Mouse (Mus musculus) layer of hippocampus, adult 2 months (tissue): ENCODE measurements at regions not wholly inside any gene's neighbourhood (a gene's known extent, or its start where the extent isn't known, plus 50 kb on each side); places are given as distances from the start of the nearest gene placed in this dataset.

Experiments
- DNase-seq, 2 experiments: peaks; one replicate each; pipeline ENCODE4 v3.0.0; 2022; ENCODE audit warnings: low spot score in 2 of 2
- H3K27ac ChIP-seq: fragments of 200-600 bp; 2 replicates; pipeline ENCODE4 v1.8.1; 2022
- H3K4me3 ChIP-seq: fragments of 200-600 bp; 2 replicates; pipeline ENCODE4 v1.8.1; 2022; ENCODE audit warnings: mild to moderate bottlenecking
- CTCF ChIP-seq: fragments of 200-600 bp; conservative IDR thresholded peaks from 2 replicates; pipeline ENCODE4 v1.8.1; 2022; ENCODE audit warnings: antibody characterized with exemption, mild to moderate bottlenecking, moderate library complexity

DNA sequence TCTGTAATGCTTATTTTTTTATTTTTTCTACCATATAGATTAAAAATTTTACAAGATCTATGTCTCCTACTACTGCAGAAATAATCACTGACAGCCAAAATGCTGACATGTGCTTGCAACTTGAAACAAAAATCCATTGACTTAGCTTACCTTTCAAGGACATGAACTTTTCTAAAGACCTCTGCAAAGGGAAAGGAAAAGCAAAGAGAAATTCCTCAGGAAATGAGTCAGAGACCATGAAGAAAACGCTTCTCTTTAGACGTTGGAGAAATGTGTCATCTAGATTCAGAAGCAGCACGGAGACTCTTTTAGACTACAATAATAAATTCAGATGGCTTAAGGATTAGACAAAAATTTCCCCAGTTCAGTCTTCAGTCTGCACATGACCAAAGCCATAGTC is 2188.6 kb upstream of the Tenm3 start:
- no peak for DNase-seq
- Histone ChIP-seq H3K4me3 (no peak overlapping the region), H3K27ac (no peak overlapping the region)
- no peak for TF ChIP-seq CTCF

DNA sequence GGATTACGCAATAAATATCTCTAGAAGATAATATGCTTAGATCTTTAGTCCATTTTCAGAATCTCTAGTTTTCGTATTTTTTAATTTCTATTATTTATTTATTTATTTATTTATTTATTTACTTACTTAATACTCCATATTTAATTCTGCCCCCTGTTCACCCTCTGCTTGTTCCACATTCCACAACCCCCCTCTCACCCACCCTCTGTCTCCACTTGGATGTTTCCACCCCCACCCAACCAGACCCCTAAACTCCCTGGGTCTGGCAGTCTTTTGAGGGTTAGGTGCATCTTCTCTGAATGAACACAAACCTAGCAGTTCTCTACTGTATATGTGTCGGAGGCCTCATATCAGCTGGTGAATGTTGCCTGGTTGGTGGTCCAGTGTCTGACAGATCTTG is 2166.8 kb upstream of the Tenm3 start:
- no peak overlapping the region for H3K4me3 ChIP-seq
- H3K27ac ChIP-seq: no peak overlapping the region
- no peak for DNase-seq
- no peak for TF ChIP-seq CTCF

DNA sequence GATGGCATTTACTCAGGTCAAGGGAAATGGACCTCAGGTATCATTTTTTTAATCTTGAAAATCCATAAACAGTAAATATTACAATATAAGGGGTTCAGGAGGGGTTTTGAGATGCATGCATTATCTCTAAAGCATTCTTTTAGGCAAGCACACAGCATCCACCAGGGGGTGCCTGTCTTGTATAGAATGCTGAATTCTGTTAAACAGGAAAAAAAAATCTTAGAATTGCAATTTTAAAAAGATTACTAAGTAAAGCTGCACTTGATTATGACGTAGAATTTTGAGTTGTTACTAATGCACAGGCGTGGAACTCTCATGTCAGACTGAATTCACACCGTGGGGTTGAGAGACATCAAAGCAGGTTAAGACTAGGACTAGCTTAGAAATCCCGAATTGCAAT is 2123.6 kb upstream of the Tenm3 start:
- peak; percentile 87 for TF ChIP-seq CTCF

DNA sequence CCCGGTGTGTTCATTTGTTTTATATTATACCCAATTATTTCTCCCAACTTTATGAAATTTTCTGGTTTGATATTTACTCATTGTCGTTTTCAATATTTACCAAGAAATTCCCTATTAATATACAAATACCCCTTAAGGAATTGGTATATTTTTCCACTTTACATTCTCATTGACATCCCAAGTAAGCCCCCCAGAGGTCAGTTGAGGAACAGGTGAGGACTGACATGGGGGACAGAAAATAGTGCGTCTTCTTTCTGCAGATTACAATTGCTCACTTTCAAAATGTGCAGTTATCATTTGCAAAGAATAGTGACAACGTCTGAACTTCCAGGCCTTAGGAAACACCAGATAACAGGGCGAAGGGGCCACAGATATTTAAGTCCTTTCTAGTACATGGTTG is 2073.8 kb upstream of the Tenm3 start:
- DNase-seq: no peak
- no peak overlapping the region for H3K27ac ChIP-seq
- peak; percentile 61 for TF ChIP-seq CTCF
- peak overlapping the region; percentile 69 for H3K4me3 ChIP-seq

More for the DNA sequence above, 2123.6 kb upstream of the Tenm3 start:
- DNase-seq: peak; percentile 8 to 41
- Histone ChIP-seq H3K4me3 (peak overlapping the region; percentile 36), H3K27ac (no peak overlapping the region)

DNA sequence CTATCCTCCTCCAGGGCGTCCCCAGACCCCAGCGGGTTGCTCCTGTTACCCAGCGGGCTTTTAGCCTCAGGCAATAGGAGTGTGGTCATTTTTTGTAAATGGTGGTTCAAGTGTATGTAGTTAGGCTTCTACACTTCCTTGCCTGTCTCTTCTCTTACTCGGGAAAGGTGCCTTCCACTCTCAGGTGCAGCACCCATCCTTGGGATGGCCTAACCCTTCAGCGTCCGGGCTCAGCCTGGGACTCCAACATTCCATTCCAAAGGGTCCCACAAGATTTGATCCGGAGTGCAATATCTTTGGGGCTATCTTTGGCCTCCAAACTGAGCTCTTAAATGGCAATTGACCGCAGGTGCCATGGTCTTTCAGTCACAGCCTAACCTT is 2073.0 kb upstream of the Tenm3 start:
- Histone ChIP-seq H3K27ac (peak overlapping the region; percentile 67), H3K4me3 (peak overlapping the region; percentile 69)
- no peak for DNase-seq
- TF ChIP-seq CTCF: no peak

DNA sequence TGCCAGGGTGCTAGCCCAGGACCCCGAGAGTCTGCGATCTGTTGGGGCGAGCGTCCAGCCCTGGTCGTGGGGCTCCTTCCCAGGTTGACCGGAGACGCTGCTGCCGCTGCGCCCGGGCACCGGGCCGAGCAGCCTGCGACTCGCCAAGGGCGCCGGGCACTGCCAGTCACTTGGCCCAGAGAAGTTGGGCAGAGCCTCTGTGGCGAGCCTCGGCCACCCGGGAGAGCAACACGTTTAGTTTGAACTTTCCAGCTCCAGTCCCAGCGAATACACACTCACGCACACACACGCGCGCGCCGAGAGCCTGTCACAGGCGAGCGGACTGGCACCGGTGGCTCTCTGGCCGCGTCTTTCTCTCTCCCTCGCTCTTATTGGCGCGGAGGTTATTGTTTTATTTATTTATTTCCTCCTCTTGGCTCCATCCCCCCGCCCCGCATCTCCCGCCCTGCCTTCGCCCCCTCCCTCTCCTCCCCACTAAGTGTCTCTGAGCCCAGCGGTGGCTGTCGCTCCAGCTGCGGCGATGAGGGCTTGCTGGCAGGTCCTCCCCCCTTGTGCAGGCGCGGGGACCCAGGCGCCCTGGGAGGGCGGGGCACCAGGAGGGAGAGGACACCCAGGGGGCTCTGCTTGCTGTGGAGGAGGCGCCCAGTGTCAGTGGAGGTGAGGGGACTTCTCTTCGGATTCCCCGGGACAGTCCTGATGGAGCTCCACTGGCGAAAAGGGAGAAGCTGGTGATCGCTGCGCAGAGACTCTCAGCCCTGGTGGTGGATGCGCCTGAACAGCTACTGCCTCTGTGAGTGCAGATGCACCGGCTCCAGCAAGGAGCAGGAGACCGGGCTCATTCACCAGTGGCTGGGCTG is 2072.4 kb upstream of the Tenm3 start:
- Histone ChIP-seq H3K27ac (peak overlapping the region; percentile 67), H3K4me3 (peak overlapping the region; percentile 69)
- TF ChIP-seq CTCF: peak; percentile 45
- DNase-seq: peak; percentile 27 to 29

DNA sequence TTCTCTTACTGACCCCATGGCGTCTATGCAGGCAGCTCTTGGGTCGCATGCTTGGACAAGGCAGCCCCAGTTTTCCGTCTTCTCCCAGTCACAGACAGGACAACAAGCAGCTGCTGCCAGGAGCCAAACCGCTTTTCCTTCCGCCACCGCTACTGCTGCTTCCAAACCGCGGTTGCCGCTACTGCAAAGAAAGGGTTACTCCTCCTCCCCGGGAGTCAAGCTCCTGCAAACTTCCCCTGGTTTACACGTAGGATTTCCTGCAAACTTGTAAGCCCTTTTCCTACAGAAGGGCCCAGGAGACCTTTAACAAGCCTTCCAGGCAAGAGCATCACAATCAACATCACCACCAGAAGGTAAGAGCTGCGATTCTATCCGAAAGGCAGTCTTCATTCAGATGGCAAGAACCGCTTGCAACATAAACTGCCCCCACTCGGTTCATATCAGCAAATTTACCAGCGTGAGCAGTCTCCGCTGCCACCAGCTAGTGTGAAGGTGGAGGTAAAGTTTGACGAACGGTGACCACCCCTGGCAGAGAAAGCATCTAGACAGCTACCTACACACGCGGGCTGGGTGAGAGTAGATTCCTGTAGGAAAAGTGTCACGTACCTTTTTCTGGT is 2071.6 kb upstream of the Tenm3 start:
- H3K4me3 ChIP-seq: peak overlapping the region; percentile 69
- DNase-seq: peak; percentile 8 to 15
- no peak; the same call in 1 of the 2 replicates for TF ChIP-seq CTCF
- H3K27ac ChIP-seq: peak overlapping the region; percentile 67; the same call in 1 of the 2 replicates

DNA sequence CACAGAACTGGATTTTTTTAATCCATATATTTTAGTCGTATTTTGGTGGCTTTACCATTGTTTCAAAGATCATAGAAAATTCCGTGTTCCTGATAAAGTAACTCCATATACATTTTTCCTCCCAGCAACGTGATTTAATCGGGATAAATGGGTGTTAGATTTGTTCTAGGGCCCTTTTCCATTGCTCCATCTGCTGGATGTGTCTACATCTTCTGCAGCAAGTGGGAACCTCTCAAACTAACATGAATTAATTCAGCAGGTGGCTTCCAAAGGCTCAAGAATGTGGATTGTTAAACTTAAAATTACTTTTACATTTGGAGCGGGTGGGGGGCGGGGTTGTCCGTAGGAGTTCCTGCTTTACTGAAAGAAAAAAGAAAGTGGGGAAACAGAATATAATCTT is 2070.9 kb upstream of the Tenm3 start:
- H3K4me3 ChIP-seq: peak overlapping the region; percentile 69
- TF ChIP-seq CTCF: peak; percentile 48
- DNase-seq: no peak

DNA sequence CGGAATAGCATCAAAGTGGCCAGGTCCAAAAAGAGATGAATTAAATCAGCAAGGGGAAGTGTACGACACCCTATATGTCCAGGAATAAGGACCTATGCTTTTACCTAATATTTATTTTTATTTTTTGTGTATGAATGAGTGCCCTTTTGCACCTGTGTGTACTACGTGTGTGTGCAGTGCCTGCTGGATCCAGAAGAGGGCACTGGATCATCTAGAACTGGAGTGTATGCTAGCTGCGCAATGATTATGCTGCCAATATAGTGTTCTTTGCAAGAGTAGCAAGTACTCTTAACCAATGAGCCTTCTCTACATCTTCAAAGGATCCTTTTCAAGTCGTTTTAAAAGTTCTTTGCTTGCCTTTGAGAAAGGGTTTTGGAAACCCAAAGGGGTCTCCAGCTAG is 2034.4 kb upstream of the Tenm3 start:
- TF ChIP-seq CTCF: peak; percentile 24
- no peak overlapping the region for H3K4me3 ChIP-seq
- DNase-seq: no peak
- no peak overlapping the region for H3K27ac ChIP-seq

More for the DNA sequence above, 2070.9 kb upstream of the Tenm3 start:
- no peak overlapping the region for H3K27ac ChIP-seq
